Mouse (Mus musculus) gastrocnemius, adult 18-20 months (tissue): ENCODE results near the gene Grb2. TPM values are rescaled to one million over a fixed set of nuclear protein-coding genes. Genes with fewer than 3 reads are reported as not detected.

Experiments
- DNase-seq: peaks from one replicate; pipeline ENCODE4 v3.0.0; 2021; ENCODE audit warnings: low spot score
- total RNA-seq, 2 experiments: library from RNA; stranded (reverse); gene quantifications; 2 replicates each; pipeline ENCODE4 v1.2.3; 2021

Grb2 gene
- total RNA-seq, 2 experiments from 2014 or later, result 63.9 to 66.6 TPM

DNA sequence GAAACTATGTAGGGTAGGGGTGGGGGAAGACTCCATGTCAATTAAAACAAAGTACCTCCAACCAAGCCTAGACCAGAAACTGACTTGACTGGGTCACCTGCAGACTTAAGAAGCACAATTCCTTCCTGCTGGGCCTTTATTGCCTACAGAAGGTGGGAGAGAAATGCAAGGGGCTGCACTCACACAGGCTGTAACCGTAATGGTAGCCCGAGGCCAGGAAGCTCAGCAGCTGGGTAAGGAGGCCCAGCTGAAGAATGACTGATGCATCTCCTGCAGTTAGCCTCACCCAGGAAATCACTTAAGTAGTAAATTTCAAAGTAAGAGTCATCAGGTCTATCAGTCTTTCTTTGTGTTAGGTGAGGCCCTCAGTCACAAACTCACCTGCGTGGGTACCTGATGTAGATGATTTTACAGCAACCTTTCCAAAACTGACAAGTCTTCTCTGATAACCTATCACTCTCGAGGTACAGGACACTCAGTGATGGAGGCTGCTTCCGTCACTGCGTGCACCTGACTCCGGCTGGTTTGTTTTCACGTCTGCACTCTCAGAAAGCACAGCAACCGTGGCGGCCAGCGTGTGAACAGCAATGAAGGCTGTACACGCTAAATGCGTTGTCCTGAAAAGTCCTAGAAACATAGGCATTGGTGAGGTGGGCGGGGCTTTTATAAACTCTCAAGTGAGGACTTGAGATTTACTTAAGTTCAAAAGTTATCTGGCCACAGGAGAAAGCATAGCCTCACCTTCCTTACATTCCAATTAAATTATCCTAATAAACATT is 19.1 kb downstream of the Grb2 start:
- DNase-seq, result no peak

DNA sequence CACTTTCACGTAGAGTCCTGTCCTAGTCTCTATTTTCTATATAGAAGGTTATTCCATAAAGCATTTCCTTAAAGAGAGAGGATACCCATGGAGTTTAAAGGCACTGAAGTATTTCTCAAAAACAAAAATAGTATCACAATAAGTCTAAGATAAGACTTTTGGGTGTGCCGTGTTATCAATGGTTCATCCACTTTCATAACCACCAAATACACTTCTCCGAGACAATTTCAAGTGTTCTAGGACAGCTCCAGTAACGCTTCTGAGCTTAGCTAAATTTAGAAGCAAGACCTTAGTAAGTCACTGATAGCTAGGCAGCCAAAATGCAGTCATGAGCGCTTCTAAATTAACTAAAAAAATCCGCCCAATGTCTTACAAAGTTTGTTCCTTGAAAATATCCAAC is 22.0 kb downstream of the Grb2 start:
- DNase-seq, result no peak

DNA sequence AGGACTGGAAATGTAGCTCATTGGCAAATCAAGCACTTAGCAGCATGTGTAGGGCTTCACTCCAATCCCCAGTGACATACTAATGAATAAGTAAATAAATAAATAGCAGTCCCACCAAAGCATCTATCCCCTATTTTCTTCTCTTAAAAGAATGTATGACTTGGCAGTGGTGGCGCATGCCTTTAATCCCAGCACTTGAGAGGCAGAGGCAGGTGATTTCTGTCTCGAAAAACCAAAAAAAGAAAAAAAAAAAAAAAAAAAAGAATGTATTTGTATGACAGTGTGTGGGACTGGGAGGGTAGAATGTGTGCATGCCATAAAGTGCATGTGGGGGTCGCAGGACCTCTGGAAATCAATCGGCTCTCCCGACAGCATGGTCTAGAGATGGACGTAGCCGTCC is 22.4 kb downstream of the Grb2 start:
- DNase-seq, result no peak

DNA sequence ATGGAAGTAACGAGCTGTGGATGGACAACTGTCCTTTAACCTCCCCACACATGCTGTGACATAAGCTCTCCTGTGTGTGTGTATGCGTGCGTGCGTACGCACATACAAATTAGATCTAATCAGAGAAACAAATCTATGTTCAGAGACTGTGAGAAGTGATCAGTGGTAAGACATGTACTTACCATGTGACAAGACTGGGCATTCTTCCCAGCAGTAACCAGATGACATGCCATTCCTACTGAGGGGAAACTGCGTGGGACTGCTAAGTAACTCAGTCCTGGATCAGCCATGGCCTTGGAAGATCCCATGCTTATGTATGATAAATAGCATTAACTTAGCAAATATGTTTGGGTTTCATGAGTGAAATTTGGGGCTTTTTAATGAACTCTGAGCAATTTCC is 23.5 kb downstream of the Grb2 start:
- peak; percentile 72 for DNase-seq

DNA sequence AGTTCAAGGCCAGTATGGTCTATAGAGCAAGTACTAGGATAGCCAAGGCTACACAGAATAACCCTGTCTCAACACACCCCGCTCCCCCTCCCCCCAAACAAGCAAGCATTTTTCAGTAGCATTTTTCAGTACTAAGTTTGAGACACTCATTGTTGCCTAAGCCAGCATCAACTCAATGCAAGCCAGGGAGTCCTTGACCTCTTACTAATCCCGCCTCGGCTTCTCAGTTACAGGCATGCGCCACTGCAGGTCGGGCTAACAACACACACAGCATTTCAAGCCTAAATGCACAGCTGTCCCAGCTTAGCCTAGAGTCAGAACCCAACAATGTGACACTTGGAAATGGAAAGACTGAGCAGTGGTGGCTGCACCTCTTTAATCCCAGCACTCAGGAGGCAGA is 25.1 kb downstream of the Grb2 start:
- no peak for DNase-seq

DNA sequence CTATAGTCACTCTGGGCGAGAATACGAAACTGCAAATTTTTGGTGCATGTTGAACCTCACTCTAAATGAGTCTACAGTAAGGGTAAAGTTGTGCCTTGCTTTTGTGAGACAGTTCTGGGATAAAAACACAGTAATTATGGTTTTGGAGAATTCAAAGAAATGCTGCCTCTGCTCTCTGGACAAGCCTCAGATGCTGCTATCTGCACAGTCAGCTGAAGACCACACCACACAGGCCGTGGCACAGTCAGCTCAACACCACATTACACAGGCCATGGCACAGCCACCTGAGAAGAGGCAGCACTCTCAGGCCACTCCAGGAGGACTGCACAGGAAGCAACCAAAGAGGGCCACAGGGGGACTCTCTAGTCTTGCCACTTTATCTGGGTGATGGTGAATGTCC is 26.0 kb downstream of the Grb2 start:
- no peak for DNase-seq

DNA sequence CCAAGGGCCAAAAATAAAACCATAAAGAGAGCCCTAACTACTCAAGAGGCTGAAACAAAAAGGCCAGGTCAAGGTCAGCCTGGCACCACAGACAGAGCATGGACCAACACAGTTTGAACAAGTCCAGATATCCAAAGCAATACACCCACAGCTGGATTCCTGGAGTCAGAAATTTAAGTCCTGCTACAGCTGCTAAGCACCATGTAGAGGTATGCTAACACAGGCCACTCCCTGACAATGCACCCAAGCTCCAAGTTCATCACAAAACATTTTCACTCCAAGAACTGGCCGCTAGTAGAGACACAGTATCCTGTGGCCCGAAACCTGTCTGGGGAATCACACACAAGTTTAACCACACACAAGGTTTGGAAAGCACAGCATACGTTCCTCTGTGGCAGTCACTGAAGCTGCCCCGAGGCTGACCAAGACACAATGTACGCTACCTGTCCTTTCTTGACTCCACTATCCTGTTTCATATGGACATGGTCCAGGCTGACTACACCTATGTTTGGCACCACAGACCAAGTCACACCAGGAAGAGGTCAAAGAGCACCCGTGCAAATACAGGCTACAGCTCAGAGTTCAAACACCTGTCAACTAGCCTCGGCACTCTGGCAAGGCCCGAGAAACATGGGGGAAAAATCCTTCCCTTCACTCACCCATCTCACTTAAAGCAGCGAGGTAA is 28.7 kb downstream of the Grb2 start:
- no peak for DNase-seq

DNA sequence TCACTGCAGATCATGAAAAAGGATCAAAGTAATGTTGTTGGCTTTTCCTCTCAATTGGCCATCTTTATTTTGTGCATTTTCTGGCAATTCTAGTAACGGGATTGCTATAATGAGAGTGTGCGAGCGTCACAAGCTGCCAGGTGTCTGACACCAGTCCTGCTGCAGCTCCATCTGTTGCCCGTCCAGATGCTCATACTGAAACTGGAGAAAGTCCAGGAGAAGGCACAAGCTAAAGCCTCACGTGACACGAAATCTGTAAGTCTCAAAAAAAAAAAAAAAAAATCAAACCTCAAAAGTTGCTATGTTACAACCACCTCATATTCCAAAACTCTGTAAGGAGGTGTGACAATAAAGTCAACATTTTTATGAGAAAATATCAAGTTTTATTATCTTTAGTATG is 29.5 kb downstream of the Grb2 start:
- DNase-seq, result no peak

DNA sequence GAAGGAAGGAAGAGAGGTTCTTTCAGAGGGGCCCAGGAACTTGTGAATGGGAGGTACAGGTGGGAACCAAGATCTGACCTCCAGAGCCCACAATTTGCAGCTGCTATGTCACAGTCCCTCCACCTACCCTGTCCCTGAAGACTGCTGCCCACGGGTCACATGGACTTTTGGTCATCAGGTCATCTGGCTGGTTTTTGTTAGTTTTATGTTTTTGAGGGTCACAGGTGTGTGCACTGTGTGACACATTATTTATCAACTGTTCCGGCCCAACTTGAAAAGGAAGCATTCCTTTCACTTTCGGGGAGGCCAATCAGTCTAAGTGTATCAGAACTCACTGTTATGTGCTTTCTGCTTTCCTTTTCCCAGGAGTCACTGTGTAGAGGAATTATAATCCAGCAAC is 30.9 kb downstream of the Grb2 start:
- DNase-seq, result no peak

DNA sequence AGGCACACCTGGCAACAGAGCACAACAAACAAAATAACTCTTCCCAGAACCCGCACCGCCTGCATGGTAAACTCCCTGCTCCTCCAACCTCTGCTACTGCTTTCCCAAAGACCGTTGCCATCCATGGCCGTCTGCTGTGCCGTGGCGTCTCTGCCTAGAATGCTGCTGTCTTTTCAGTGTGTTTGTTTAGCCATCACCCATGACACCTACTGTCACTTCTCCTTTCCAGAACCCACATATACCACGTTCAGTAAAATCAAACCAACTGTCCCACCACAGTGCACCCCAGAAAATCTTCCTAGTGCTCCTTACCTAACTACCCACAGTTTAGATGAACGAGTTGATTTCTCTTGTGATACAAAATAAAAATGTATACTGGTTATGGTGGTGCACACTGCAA is 31.7 kb downstream of the Grb2 start:
- DNase-seq, result no peak

DNA sequence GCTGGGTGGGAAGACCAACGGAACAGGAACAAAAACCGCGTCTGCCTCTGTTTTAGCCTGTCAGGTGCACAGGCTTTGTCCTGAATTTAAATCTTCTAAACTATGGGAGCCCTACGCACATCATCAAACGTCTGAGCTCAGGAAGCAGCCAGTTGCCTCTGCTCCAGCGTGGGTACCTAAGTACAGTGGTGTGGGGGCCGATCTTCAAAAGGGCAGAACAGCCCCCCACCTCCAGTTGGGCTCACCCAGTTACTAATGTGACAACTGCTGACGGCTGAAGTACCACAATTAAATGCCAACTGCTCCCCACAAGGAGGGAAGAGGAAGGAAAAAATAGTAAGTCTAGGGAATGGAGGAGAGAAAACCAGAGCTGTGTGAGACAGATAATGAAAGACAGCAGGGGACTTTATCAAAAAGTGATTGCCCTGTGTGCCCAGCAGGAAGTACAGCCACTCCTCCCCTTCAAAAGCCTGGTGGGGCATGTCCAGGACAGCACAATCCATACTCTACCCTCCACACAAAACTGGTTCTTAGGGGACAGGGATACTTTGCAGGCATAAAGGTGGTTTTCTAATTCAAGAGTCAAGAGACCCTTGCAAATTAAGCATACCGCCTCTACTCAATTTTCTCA is 34.0 kb downstream of the Grb2 start:
- no peak for DNase-seq

DNA sequence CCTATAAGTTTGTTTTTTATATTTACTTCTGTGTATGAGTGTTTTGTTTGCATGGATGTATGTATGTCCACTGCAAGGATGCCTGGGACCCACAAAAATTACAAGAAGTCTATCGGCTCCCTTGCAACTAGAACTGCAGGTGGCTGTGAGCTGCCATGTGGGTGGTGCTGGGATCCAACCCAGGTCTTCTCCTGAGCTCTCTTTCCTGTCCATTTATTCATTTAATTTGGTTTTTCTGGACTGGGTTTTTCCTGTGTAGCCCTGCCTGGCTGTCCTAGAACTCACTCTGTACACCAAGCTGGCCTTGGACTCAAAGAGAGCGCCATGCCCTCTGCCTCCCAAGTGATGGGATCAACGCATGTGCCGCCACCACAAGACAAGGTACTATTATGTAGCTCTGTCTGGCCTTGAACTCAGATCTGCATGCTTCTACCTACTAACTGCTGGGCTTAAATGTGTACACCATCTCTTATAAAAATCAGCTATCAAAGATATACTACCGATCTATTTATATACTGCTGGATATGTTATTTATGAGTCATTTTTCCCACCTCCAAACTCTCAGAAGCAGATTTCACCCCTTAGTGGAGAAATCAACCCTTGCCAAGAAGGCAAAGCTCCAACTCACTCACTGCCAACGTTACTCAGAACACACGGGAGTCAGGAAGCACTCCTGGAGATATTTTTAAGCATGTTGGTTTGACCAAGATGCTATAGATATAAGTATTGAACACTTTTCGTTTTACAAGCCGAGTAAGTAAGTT is 34.7 kb downstream of the Grb2 start:
- no peak for DNase-seq

DNA sequence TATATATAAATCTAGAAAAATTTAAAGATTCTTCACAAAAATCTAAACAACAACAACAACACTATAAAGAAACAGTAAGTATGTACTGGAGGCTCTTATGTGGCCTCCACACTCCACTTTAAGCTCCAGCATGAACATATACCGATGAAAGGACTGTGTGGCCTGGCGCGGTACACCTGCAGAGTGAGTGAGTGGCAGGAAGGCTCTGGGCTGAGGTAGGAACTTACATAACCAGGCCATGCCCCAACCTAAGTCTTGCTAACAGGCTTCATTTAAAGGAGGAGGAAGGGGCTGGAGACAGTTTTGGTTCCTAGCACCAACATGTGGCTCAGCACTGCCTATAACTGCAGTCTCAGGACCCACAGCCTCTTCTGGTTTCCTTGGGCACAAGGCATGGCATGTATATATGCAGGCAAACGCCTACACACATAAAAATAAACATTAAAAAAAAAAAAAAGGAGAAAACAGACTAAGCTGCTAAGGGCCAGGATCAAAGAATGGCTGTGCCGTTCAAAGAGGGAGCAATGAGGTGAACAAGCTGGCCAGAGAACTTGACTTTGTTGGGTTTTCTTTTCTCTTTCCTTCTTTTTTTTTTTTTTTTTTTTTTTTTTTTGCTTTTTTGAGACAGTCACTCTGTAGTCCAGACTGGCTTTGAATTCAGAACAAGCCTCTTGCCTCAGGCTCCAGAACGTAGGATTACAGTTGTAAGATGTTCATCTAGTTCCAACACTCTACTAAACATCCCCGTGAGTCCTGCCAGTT is 36.0 kb downstream of the Grb2 start:
- DNase-seq, result no peak

DNA sequence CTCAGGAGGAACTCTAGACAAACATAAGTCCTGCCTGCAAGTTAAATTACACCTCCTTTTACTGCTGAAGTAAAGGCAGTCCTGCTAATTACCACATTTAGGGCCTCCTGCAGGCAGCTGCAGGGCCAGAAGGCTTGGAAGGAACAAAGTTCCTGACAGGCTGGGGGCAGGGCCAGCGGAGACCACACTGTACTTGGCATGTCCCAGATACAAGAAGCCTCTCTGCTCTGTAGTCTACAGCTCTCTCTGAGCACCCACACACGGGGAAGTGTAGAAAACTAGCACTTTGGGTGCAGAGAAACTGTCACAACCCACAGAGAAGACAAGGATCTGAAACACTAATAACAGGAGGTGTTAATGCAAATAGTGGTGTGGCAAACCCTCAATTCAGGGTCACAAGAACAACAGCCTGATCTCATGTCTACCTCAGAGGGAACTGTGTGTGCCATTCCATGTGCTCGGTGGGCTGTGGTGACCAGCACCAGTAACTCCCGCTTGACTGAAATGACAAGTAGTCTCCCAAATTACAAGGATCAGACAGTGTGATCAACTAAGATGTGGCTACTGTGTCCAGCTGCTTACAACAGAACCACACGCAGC is 37.8 kb downstream of the Grb2 start:
- no peak for DNase-seq

DNA sequence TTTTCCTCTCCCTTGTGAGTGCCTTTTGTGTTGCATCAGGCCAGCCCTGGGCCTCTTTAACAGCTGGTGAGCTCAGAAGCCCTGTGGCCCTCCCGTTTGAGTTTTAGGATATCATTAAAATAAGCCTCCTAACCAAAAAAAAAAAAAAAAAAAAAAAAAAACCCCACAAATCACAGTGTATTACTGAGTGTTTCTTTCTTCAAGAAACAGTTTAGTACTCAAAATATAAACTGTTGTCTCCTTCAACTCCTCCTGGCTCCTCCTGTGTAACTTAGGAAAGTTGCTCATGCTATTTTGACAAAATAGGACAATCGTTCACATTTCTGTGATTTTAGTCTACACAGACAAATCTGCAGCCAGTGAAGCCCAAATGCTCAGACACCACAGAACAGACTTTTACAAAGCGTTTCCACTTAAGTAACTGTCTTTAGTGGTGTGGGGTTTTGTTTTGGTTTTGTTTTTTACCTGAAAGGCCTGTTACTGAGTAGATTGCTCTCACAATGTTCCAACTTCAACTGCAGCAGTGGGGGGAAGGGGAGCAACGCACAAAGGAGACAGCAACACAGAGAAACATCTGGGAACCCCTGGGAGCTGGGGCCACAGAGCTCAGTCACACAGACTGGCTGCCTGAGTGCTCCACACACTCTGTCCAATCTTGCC is 44.6 kb downstream of the Grb2 start:
- no peak for DNase-seq

DNA sequence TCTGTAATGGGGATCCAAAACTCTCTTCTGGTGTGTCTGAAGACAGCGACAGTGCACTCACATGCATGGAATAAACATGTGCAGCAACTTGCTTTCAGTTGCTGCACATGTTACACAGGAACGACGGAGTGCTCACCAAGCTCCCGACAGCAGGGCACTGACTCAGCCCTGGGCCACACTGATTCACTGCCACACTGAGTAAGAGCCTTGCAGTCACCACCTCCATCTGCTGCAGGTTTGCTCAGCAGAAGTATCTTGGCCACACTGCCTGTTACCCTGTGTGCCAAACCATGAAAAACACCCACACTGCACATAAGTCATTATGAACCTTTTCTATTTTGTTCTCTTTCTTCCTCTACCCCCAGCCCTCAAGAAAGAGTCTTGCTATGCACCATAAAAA is 48.0 kb downstream of the Grb2 start:
- DNase-seq, result no peak

DNA sequence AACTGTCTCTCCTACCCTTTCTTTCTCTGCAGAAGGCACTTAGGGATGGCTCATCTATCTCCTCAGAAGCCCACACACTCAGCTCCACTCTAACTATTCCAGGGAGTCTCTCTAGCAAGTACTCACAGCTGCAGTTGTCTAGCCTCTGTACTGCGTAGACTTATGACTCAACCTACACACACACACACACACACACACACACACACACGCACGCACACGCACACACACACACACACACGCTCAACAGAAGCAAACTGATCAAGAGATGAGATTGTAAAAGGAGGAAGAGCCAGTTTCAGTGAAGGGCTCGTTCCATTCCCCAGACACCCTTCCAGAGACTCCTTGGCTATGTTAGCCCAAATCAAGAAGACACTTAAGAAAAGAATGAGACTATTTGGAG is 49.9 kb downstream of the Grb2 start:
- DNase-seq, result no peak

DNA sequence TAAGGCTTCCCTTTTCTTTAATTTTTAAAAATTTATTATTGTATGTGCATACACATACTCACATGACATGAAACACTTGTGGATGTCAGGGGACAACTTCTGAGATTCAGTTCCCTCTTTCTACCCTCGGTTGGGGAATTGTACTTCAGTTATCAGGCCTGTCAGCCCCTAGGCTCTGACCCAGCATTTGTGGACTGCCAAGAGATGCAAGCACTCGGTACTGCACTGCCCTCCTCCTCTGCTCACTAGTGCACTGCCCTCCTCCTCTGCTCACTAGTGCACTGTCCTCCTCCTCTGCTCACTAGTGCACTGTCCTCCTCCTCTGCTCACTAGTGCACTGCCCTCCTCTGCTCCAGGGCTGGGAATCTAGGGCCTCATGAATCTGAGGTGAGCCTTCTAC is 54.3 kb downstream of the Grb2 start:
- DNase-seq, result no peak

DNA sequence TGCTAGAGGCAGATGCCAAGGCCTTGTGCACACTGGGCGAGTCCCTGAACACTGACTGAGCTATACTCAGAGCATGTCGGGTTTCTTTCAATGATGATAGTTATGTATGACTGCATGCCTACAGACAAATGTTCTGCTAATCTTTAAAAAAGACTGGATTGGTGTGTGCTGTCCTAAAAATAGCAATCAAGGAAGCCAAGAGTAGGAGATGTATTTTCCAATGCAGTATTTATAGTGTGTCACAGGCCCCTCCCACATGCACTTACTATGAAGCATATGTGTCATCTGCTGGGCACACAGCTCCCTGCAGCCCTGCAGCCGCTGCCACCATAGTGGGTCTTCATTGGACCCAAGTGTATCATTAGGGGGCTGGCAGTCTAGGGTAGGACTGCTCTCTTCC is 55.2 kb downstream of the Grb2 start:
- DNase-seq, result peak; percentile 14

DNA sequence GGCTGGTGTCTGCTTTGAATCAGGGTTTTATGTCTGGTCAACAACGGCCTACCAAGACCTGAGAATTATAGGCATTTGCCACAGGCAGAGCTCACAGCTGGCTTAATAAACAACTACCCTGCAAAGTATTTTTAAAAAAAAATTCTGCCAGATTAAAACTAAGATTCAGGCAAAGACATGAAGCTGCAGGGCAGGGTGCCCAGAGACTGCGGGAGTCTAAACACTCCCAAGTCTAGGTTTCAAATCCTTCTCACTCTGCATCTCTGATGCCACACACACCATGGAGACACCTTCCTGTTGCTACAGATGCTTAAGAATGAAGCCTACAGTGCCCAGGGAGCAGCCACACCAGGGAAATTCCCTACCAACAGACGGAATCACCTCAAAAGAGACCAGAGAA is 56.7 kb downstream of the Grb2 start:
- DNase-seq, result no peak
